ENCODE assay signal across 25 mouse cellular contexts in the genomic region with DNA sequence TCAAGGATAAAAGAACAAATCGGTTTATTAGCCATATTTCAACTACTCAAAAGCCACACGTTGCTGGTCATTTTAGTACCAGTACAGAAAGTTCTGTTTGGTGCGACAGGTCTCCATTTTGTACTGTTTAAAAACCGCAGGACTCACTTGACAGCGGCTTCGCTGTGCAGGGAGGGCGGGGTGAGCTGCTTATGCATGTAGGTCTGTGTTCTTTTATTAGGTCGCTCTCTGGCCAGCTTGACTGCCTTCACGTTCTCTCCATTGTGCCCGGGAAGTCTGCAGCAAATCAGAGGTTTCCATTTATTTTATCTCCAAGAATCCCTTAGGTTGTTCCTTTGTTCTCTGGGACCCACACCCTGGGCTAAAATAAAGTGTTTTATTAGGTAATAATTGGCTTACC.
DNase-seq lines count a peak whose midpoint lies in the region; ATAC-seq and TF ChIP-seq lines count a peak whose summit lies in the region.
"Had no signal": no experiment of that assay in that cellular context is flagged by ENCODE, and none has a peak within 500 bp of the region (broad histone marks: within the 10 kb centered on the region; RNA-seq: fewer than 3 reads in every experiment).

No protein-coding gene starts in this region.

- no peak overlapping the region for H3K27ac ChIP-seq in lung, postnatal 0 days (ENCODE audit: low read length)
- H3K27ac ChIP-seq in heart, embryonic 15.5 days, result peak overlapping the region; percentile 43
- H3K27ac ChIP-seq: embryonic facial prominence, embryonic 12.5 days; hindbrain, embryonic 14.5 days; limb, embryonic 15.5 days; liver, embryonic 13.5 days; stomach, embryonic 15.5 days had no signal

- no peaks in the 10 kb centered on the region for H3K4me1 ChIP-seq in lung, postnatal 0 days (ENCODE audit: insufficient read depth, low read depth, low read length)
- peaks cover 14% of the 10 kb centered on the region for H3K4me1 ChIP-seq in heart, embryonic 15.5 days (replicated peaks)
- H3K4me1 ChIP-seq: embryonic facial prominence, embryonic 12.5 days; limb, embryonic 10.5 days; limb, embryonic 15.5 days; stomach, embryonic 15.5 days had no signal

- no peak overlapping the region for H3K9ac ChIP-seq in lung, postnatal 0 days (replicated peaks; ENCODE audit: low read depth)
- no peak overlapping the region for H3K9ac ChIP-seq in heart, embryonic 15.5 days
- H3K9ac ChIP-seq: embryonic facial prominence, embryonic 12.5 days; hindbrain, embryonic 14.5 days; limb, embryonic 15.5 days; liver, embryonic 13.5 days; stomach, embryonic 15.5 days had no signal

- no peak for TF ChIP-seq CTCF in lung, postnatal 0 days (IDR thresholded peaks at IDR 0.05)

- H3K27me3 ChIP-seq in lung, postnatal 0 days (replicated peaks; ENCODE audit: insufficient read depth, low read length), result no peaks in the 10 kb centered on the region
- no peaks in the 10 kb centered on the region for H3K27me3 ChIP-seq in heart, embryonic 15.5 days
- H3K27me3 ChIP-seq: CH12.LX; embryonic facial prominence, embryonic 12.5 days; limb, embryonic 15.5 days; liver, embryonic 13.5 days; stomach, embryonic 15.5 days had no signal

- 0 out of 2 replicates have a peak, but pooled peaks have one; percentile 49 for ATAC-seq in lung, postnatal 0 days
- peak; percentile 78; the same call in 1 of the 2 replicates for ATAC-seq in heart, embryonic 15.5 days (replicated peaks; ENCODE audit: insufficient number of reproducible peaks, insufficient read depth, low FRiP score, low read depth)
- ATAC-seq: forebrain, embryonic 14.5 days; intestine, postnatal 0 days had no signal

- no peak overlapping the region for H3K4me2 ChIP-seq in lung, postnatal 0 days (replicated peaks; ENCODE audit: low read depth, low read length)
- H3K4me2 ChIP-seq in heart, embryonic 15.5 days, result no peak overlapping the region; the same call in 1 of the 2 replicates
- H3K4me2 ChIP-seq: embryonic facial prominence, embryonic 12.5 days; hindbrain, embryonic 14.5 days; limb, embryonic 15.5 days; liver, embryonic 13.5 days; stomach, embryonic 15.5 days had no signal

- WGBS in lung, postnatal 0 days, result 71% methylated on average over 10 of the region's 10 CpGs
- WGBS in heart, embryonic 15.5 days, result 53% methylated on average over 10 of the region's 10 CpGs

- no peak for TF ChIP-seq EP300 in lung, postnatal 0 days (IDR thresholded peaks at IDR 0.05)

- H3K9me3 ChIP-seq in lung, postnatal 0 days (ENCODE audit: low read length), result no peaks in the 10 kb centered on the region
- H3K9me3 ChIP-seq in heart, embryonic 15.5 days (replicated peaks), result no peaks in the 10 kb centered on the region
- H3K9me3 ChIP-seq: limb, embryonic 10.5 days; limb, embryonic 15.5 days; liver, embryonic 13.5 days; stomach, embryonic 15.5 days had no signal

- no peaks in the 10 kb centered on the region for H3K36me3 ChIP-seq in lung, postnatal 0 days (ENCODE audit: insufficient read depth, low read length)
- no peaks in the 10 kb centered on the region for H3K36me3 ChIP-seq in heart, embryonic 15.5 days
- H3K36me3 ChIP-seq: embryonic facial prominence, embryonic 12.5 days; limb, embryonic 10.5 days; limb, embryonic 15.5 days; liver, embryonic 13.5 days; stomach, embryonic 15.5 days had no signal

- peak; percentile 95 for DNase-seq in heart, adult 11 months
- DNase-seq in heart, adult 8-10 months (ENCODE audit: low spot score), result no peak
- no peak for DNase-seq in lung, postnatal 0 days (ENCODE audit: low spot score)
- DNase-seq in lung, postnatal 4 days, result no peak
- no peak for DNase-seq in embryo, embryonic 10.5 days (ENCODE audit: low spot score)
- DNase-seq in right cerebral cortex, postnatal 36 days (ENCODE audit: low spot score in 2 of 2), result no peak
- no peak for DNase-seq in cerebellum, postnatal 10 days
- DNase-seq: adrenal gland, adult 8-10 months; cerebellum, adult 9-10 months; embryo, embryonic 11 days; gastrocnemius, postnatal 36 days; kidney, postnatal 10 days; liver, embryonic 13.5 days; lung, adult 18-20 months; lung, postnatal 10 days; midbrain, embryonic 14.5 days had no signal

- no peak overlapping the region for H3K4me3 ChIP-seq in lung, postnatal 0 days (ENCODE audit: low read depth, low read length)
- H3K4me3 ChIP-seq in heart, embryonic 15.5 days, result no peak overlapping the region
- H3K4me3 ChIP-seq: embryonic facial prominence, embryonic 12.5 days; limb, embryonic 10.5 days; limb, embryonic 15.5 days; liver, embryonic 13.5 days; stomach, embryonic 15.5 days had no signal
